Mouse (Mus musculus): Measurements from ENCODE around the gene Tmem121b.
A peak's percentile ranks its signal among the peaks of the same experiment; 100 is the strongest.

Tmem121b gene

DNA sequence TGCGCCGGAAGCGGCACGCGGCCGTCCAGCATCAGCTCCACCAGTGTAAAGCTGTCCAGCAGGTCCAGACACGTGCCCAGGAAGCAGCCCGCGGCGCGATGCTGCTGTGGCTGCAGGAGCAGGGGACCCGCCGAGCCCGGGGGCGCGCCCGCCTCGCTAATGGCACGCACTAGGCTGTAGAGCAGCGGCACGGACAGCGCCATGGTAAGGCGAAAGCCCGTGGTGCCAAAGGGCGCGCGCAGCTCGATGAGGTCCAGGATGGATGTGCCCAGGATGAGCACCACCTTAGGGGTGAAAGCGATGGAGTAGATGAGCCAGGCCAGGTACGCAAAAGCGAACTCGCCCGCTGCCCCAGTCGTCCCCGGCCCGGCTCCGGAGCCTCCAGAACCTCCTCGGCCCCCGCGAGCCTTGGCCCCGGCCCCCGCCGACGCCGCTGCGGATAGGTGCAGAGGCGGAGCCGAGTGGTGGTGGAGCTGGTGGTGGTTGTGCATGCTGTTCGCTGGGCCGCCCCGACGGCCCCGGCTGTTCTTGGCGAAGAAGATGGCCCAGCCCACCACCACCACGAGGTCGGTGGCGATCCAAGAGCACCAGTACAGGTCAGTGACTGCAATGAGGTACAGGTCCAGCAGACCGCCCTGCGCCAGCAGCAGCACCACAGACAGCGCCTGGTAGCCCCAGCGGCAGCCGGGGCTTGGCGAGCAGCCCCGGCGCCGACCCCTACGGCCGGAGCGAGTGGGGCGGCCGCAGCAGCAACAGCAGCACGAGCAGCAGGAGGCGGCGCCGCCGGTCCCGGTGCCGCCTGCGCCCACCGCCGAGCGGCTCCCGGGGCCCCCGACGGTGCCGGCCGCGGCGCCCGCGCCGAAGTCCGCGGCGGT lies 871 bp downstream of the Tmem121b start:
- peak; percentile 59 to 70 for DNase-seq (ENCODE audit: low spot score in 2 of 2)

DNA sequence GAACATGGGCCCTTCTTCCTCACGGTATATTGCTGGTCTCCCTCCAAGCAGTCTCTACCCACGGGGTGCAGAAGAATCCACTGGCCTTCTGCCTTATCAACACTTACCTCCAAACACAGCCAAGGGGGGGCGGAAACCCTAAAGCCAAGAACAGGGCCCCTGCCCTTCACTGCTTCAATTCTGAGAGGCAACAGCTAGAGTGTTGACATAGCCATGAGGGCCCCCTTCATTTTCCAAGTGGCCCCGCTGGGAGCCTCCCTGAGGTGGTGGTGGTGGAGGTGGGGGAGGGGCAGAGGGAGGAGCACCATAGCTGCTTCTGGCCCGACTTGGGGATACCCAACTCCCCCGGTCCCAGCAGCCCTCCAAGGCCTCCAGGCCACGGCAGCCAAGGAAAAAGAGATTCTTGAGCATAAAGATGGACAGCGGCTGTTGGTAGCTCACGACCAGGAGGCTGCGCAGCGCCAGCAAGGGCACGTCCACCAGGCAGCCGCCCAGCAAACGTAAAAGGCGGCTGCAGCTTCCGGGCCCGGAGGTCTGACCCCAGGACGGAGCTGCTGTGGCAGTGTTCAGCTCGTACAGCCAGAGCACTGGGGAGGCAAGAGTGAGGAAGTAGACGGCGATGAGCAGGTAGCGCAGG lies 1.6 kb downstream of the Tmem121b start:
- peak; percentile 46 to 52 for DNase-seq (ENCODE audit: low spot score in 2 of 2)

DNA sequence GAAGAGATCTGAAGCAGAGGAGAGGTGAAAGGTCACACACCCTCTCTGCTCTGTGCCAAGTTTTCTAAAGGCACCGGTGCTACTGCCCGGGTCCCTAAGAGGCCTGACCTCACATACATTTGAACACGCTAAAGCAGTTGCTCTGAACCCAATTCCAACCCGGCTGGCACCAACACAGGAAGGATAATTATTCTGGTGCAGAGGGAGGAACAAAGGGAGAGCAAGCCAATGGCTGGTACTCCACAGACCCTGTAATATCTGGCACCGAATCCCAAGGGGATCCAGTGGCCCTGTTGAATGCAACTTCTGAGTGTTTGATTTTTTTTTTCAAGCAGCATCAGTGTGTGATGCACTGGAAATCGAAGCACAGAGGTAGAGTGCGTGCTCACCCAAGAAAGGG lies 2.5 kb downstream of the Tmem121b start:
- peak; percentile 34 to 54 for DNase-seq (ENCODE audit: low spot score in 2 of 2)

DNA sequence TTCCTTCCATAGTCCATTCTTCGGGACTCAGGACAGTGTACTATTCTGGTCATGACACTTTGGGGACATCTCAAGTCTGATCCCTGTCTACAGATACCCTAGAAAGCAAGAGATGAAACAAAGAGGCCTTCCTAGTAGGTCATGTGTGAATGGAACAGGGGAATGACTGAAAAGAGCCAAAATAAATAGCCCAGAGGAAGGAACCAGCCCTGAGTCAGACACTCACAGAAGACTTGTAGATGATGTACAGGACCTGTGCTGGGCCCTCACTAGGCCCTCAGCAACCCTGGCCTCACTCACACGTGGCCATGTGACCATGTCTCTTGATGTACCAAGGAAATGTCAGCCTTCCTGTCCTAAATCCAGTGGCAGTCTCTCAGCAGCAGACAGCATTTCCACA lies 4.1 kb downstream of the Tmem121b start:
- no peak for DNase-seq (ENCODE audit: low spot score in 2 of 2)

DNA sequence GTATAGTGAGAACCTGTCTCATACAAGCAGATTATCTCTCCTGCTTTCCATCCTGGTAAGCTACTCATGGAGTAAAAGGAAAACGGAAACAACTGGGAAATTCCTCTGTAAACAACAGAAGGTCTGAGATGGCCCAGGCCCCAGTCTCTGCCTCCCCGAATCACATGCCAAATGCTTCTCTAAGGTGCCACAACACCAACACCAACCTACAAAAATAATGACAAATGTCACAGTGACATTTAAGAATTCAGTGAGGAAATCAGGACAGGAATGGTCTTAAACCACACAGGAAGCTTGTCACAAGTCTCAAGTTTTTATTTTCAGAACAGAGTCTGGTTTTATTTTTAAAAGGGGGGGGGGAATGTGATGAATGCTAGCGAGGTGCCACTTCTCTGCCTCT lies 5.0 kb downstream of the Tmem121b start:
- DNase-seq (ENCODE audit: low spot score in 2 of 2), result no peak

DNA sequence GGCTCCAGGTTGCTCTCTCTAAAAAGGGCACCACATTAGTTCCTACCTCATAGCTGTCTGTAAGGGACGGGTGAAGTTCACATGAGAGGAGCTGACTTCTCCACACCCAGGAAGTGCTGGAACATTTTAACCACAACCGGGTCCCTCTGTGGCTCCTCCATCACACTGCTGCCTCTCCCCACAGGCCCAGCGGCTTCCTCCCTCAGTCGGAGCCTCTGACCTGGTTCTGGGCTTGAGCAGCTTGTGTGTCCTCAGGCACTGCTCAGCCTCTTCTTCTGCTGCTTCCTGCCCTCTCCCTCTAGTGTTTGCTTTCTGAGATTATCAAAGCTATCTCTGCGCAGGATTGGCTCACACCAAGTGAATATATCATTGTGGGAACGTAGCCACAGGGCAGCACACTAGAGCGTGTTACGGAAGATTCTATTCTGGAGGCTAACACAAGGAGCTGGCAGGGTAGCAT lies 7.5 kb downstream of the Tmem121b start:
- DNase-seq (ENCODE audit: low spot score in 2 of 2), result no peak

DNA sequence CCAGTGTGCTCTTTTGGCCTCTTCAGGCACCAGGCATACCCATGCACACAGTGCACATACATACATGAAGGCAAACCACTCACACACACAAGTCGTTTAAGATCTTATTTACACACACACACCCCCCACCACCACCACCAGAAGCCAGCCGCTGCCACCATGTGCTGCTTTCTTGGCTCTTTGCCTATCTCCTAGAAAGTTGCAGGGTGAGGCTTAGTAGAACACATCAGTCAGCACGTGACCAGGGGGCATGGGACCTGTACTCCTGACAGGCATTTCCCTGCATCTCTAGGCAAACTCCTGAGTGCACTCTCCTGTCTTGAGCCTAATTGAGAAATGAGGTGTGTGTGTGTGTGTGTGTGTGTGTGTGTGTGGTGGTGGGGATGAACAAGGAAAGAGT lies 8.6 kb downstream of the Tmem121b start:
- no peak for DNase-seq (ENCODE audit: low spot score in 2 of 2)

DNA sequence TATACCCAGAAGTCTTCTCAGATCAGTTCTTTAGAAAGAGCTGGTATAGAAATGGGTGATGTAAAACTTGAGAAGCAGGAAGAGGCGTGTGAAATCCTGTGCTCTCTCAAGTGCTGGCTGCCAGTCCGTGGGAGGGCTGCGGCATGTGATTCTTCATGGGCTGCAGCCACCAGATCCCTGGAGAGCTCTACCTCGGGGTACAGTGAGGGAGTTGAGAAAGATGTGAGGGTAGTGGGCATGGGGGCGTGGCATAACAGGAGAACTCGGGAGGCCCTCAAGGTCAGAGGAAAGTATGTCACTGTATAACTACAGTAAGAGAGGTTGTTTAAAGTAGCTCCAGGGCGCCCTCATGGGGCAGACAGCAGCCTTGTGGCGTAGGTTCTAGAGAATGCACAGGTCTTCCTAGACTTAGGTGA lies 10.4 kb downstream of the Tmem121b start:
- peak; percentile 73 to 84 for DNase-seq (ENCODE audit: low spot score in 2 of 2)

DNA sequence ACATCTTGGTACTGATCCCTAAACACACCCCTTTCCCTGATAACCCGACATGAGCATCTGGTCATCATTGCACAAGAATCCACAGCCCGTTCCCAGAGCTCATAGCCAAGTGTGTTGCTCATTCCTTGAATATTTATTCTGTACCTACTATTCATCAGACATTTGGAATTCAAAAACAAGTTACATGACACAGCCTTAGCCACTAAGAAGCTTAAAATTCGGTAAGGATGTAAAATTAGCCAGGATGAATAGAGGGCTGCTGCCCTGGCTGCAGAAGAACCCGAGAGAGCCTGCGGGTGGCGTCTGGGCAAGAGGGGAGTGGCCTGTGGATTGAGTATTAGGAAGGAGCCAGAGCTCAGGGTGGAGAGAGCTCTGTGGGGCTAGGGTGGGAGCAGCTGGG lies 10.9 kb downstream of the Tmem121b start:
- no peak for DNase-seq (ENCODE audit: low spot score in 2 of 2)

DNA sequence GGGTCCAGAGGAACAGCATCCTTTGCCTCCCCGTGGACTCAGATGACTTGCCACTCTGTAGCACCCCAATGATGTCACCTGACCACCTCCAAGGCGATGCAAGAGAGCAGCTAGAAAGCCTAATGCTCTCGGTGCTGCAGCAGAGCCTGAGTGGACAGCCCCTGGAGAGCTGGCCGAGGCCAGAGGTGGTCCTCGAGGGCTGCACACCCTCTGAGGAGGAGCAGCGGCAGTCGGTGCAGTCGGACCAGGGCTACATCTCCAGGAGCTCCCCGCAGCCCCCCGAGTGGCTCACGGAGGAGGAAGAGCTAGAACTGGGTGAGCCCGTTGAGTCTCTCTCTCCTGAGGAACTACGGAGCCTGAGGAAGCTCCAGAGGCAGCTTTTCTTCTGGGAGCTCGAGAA lies 11.6 kb downstream of the Tmem121b start:
- DNase-seq (ENCODE audit: low spot score in 2 of 2), result no peak

DNA sequence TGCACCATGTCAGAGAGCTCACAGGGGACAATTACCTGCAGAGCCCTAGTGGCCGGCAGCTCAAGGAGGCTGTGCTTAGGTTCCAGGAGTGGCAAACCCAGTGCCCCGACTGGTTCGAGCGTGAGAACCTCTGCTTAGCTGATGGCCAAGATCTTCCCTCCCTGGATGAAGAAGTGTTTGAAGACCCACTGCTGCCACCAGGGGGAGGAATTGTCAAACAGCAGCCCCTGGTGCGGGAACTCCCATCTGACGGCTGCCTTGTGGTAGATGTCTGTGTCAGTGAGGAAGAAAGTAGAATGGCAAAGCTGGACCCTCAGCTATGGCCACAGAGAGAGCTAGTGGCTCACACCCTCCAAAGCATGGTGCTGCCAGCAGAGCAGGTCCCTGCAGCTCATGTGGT lies 12.1 kb downstream of the Tmem121b start:
- DNase-seq (ENCODE audit: low spot score in 2 of 2), result no peak

DNA sequence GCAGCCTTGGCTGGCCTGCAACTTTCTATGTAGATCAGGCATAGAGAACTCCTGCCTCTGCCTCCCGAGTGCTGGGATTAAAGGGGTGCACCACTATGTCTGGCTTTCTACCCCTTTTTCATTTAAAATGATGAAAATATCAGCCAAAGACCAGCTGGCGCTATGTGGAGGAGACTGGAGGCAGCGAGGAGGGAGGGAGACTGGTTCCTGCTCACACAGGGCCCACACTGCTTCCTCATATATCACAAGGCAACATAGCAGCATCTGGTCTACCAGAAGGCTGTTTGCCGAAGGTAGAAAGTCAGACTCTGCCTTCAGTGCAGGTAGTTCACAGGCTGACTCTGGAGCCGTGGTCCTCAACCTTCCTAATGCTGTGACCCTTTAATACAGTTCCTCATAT lies 13.2 kb downstream of the Tmem121b start:
- peak in 1 of 2 experiments; percentile 80 for DNase-seq (ENCODE audit: low spot score in 2 of 2)

DNA sequence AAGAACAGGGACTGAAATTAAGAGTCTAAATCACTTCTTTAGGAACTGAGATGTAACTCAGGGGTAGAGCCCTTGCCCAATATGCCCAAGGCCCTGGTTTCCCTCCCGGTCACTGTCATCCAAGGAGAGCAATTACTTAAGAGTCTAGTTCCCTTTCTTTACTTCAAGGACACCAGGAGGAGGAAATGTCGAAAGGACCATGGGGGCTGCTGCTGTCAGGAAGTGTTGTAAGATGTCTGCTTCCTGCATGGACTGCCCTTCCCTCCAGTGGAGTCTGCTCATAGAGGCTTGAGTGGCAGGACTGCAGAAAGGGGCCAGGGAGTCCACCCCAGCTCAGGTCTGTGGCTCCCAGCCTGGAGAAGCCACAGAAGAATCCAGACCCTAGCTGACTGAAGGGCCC lies 14.3 kb downstream of the Tmem121b start:
- DNase-seq (ENCODE audit: low spot score in 2 of 2), result peak in 1 of 2 experiments; percentile 53

DNA sequence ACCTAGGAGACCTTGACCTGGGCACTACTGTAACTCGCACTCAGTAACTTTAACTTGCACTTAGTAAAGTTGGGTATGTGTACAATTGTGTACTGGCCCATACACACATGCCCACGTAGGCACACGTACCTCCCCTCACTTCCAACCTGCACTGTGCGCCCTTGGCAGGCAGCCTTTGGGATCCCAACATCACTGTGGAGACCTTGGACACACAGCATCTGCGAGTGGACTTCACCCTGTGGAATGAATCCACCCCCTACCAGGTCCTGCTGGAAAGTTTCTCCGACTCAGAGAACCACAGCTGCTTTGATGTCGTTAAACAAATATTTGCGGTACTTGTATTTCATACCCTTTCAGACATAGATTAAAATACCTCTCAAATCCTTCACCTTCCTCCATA lies 18.3 kb downstream of the Tmem121b start:
- DNase-seq (ENCODE audit: low spot score in 2 of 2), result no peak

DNA sequence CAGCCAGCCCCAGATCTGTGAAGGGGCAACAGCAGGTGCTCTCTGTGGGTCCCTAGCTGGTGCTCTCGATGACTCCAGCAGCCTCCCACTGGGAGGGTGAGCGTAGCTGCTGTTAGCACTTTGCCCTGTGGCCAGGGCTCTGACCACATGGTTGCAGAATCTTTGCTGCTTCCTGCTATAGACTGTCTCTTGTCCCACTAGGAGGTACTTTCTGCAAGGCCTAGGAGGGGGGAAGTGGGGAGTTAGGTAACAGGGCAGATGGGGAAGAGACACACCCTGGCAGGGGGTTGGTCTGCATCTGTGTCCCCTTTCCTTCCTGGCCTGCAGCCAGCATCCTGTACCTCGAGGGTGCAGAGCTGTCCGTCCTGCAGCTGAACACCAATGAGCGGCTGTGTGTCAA lies 20.2 kb downstream of the Tmem121b start:
- DNase-seq (ENCODE audit: low spot score in 2 of 2), result peak; percentile 69 to 73

DNA sequence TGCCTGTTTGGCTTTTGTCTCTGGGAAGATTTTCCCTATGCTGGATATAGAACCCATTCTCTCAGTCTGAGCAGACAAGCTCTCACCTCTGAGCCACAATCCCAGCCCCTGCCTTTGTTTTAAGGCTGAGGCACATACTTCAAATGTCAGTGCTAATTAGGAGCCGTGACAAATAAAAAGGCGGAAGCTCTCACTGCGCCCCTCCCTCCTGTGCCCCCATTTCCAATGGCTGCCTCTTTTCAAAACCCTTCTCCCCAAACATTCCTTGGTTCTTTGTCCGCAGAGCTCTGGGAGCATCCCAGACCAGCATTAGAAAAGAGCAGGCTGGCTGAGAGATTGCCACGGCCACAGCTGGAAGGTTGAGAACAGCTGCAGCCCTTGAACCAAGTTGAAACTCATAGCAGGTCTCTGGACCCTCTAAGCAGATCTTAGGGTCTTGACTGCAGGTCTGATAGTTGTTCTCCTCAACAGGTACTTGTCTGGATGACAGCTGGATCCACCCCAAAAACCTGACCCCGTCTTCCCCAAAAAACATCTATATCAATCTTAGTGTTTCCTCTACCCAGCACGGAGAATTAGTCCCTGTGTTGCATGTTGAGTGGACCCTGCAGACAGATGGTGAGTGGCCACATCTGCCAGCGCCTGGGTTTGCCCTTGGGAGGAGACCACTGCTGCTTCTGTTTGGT lies 21.0 kb downstream of the Tmem121b start:
- no peak for DNase-seq (ENCODE audit: low spot score in 2 of 2)

DNA sequence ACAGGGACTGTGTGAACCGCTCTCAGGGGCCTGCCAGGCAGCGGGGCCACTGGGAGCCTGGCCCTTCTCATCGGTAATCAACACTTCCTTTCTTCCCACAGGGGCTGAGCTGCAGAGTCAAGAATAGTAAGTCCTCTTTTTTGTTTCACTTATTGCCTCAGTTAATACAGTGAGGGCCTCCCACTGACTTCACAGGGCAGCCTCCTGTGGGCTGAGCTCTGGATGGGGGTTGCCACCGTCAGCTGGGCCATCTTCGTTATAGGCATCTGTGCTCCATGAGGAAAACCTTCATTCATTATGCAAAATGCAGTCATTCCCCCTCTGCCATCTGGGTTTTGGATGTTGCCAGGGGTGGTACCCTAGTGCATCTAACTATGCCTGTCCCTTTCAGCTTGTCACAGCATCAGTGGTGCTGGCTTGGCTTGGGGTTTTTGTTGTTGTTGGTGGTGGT lies 21.6 kb downstream of the Tmem121b start:
- DNase-seq (ENCODE audit: low spot score in 2 of 2), result peak; percentile 39 to 55

DNA sequence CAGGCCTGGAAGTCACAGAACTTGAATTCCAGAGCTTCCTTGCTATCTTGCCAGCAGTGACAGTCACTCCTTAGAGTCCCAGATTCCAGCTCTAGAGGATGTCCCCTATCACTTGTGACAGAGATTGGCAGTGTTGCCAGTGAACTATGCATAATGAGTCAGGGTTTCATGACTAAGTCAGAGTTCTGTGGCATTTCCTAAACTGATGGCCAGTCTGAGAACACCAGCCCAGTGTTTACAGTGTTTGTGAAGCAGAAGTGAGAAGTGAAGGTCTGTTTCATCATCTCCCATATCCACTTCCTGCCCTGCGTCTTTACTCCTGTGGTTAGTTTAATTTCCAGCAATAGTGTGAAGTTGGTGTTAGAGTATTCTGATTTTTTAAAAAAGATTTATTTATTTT lies 22.9 kb downstream of the Tmem121b start:
- DNase-seq (ENCODE audit: low spot score in 2 of 2), result no peak

DNA sequence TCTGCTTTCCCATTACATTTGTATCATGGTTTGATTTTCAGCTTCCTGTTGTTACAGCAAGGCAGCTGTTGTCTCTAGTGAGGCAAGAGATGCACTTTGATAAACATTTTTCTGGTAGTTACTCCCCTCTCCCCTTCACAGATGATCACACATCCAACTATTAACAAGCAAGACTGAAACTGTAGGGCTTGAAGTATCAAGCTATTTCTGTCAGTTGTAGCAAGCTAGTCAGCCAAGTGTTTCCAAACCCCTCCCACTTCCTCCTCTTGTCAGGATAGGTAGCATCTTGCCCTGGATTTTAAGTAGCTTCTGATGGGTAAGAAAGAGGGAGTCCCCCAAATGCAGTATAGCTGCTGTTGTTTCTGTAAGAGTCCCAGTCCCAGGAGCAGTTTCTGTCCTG lies 23.8 kb downstream of the Tmem121b start:
- no peak for DNase-seq (ENCODE audit: low spot score in 2 of 2)

DNA sequence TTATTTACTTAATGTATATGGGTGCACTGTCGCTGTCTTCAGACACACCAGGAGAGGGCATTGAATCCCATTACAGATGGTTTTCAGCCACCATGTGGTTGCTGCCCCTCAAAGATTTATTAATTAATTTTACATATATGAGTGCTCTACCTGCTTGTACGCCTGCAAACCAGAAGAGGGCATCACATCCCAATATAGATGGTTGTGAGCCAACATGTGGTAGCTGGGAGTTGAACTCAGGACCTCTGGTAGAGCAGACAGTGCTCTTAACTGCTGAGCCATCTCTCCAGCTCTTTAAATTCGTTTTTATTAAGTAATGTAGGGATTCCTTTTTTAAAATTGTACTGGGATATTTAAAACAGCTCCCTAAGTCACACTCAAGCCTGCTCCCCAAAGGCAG lies 24.3 kb downstream of the Tmem121b start:
- DNase-seq (ENCODE audit: low spot score in 2 of 2), result no peak

DNA sequence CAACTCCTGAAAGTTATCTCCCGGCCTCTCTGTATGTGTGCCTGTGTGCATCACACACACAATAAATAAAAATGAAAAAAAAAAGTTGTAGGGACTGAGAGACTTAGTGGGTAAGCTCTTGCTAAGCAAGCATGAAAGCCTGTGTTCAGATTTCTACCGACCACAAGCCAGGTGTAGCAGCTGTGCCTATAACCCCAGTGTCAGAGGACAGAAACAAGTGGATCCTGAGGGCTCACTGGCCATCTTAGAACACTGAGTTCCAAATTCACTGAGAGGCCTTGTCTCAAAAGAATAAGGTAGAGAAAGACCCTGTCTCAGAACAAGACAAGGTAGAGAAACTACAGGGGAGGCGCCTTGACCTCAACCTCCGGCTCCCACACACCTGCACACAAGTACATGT lies 25.3 kb downstream of the Tmem121b start:
- no peak for DNase-seq (ENCODE audit: low spot score in 2 of 2)

DNA sequence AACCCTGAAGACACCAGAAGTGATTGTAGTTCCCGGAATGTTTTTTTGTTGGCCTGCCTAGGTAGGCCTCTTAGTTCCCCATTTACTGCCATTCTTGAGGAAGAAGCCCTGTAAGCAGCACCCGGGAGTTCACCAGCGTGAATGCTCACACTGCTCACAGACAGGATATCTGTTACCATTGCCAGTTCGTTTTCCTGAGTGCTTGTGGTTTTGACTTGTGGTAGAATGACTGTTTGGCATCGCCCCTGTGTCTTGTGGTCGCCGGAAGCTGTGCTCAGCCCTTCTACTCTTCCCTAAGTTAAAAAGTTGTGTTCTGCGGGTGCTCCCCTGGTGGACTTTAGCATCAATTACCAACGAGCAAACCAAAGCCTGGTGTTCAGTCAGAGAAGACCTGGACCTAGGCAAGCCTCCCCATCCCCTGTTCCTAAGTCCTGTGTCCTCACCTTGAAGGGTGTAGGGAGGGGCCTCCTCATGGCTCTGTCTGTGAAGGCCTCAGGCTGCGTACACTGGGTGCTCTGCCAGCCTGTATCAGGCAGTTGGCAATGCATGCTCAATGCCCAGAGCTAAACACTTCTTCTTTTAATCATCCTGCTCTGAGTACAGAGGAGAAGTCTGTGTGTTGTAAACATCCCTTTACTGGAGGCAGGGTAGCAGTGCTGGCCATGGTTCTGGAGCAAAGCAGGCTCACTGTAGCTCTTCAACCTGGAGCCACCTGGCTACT lies 26.8 kb downstream of the Tmem121b start:
- DNase-seq (ENCODE audit: low spot score in 2 of 2), result peak; percentile 38 to 56

Measured in right cerebral cortex, postnatal 10 days (tissue).